Mouse (Mus musculus) thymus, adult 2 months (tissue): Measurements from ENCODE around the gene Myo5a.

Source experiments
- CTCF ChIP-seq: fragments of 200-500 bp; IDR thresholded peaks from 2 replicates; pipeline ENCODE4 v1.5.1; 2012; ENCODE audit warnings: mild to moderate bottlenecking, control low read depth, low read length, moderate library complexity, borderline replicate concordance; ENCODE audit not compliant: control insufficient read depth, poor library complexity, insufficient read depth; ENCODE audit errors: extremely low read depth
- POLR2A ChIP-seq: fragments of 200-500 bp; IDR thresholded peaks from 2 replicates; pipeline ENCODE4 v1.6.1; 2012; ENCODE audit warnings: mild to moderate bottlenecking, low read length, control low read depth, moderate library complexity; ENCODE audit not compliant: control insufficient read depth, poor library complexity, insufficient read depth; ENCODE audit errors: extremely low read depth

DNA sequence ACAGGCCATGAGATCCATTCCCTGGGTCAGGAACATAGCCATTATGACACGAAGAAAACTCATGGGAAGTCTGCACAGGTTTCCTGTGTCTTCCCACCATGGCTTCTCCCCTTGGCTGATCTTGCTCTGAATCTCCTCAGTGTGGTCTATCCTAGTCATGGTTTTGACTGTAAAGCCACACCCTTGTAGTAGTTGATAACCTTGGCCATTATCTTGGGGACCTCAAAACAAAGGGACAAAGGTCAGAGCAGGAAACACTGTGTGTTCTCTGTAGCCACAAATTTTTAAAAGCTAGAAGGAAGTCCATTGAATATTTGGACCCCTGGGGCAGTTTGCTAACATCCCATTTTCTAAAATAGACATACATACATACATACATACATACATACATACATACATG is 177.5 kb downstream of the Myo5a start:
- TF ChIP-seq CTCF = no peak
- TF ChIP-seq POLR2A = no peak
